Mouse (Mus musculus) Muller cell, postnatal 12 days (primary cell): ENCODE data around the gene Phc1.

ENCODE experiments used
- DNase-seq: peaks from one replicate; pipeline ENCODE4 v3.0.0-alpha.2; 2015; ENCODE audit errors: inconsistent ontology term

Gene Phc1

DNA sequence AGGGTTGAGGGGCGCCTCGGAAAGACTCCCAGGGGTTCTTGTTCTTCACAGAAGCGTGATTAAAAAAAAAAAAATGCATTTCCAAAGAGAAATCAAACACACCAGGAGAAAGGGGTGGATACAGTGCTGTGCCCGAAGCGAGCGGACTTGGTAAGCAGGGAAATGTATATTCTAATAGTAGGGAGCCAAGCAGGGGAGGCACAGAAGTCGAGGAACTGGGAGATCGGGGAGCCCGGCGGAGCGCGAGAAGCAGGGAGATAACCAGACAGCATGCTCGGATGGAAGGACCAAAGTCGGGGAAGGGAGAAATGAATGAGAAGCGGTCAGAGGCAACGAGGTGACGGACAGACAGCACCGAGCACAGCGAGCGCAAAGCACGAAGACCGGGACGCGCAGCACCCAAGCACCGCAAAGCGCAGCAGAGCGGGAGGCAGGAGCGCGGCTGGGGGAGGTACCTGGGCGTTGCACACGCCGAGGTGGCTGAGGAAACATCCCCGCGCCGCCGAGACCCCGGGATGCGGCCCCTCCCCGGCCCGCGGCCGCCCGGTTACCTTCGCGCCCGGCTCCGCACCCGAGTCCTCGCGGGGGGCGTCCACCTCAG is 1.2 kb downstream of the Phc1 start:
- DNase-seq: peak; percentile 72

GRCm38 (mm10) chr6:122337546-122337945 is 2.8 kb downstream of the Phc1 start:
- DNase-seq: peak; percentile 35

- DNase-seq: no peak
Observed at GRCm38 (mm10) chr6:122334786-122335340, 5.5 kb downstream of the Phc1 start.

DNA sequence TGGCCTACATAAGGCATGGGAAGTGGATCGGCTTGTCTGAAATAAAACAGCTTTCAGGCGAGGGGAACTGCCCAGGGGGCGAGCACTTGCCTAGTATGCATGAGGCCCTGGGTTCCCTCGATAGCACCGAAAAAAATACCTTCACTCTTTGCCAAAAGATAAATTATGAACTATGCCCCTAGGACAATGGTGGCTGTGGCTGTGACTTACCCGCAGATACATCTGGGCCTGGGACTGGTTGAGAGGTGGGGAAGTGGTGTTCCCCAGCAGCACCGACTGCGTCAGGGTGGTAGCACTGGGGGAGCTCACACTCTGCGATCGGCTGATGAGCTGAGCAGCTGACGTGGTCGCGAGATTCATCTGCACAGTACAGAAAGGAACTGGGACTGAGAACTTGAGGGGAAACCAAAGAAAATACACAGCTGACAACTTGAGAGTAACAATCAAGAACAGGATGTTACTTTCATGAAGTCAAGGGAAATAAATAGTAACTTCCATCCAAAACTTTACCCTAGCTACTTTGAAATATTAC is 7.2 kb downstream of the Phc1 start:
- no peak for DNase-seq

DNA sequence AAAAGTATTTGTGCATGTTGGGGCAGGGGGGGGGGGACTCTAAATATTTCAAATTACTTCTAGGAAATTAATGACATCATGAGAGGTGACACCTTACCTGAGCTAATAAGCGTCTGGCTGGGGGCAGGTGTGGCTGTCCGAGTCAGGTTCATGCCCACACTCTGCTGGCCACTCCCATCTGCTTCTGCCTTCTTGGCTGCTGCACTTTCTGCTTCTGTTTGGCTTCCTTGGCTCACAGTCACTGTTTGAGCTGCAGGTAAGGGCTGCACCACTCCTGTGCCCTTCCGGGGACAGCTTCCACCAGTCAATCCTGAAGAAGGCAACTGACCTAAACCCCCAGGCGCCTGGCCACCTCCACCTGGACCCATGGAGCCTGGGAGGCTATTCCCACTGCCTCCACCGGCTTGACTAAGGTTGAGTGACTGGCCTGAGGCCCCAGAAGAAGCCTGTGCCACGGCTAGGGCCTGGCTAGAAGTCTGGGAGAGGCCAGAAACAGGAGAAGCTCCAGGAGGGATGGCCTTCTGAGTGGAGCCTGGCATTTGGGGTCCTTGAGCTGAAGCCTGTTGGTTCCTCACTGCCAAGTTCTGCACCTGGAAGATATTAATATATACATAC is 14.9 kb downstream of the Phc1 start:
- DNase-seq: no peak

DNA sequence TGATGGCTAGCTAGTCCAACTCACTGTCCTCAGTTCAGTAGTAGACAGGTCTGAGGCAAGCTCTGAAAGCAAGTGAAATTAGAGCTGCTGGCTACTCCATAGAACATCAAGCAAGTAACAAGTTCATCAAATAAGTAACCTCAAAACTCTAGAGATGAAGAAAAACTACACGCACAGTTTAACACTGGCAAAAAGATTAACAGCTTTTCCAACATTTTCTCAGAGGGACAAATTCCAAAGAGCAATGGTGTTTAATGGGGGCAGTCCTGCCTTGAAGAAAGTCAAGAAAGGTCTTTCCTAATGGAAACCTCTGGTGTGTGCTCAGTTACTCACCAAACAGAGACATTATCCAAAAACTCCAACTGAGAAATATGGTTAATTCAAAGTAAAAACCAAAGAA is 21.6 kb downstream of the Phc1 start:
- DNase-seq: no peak

DNA sequence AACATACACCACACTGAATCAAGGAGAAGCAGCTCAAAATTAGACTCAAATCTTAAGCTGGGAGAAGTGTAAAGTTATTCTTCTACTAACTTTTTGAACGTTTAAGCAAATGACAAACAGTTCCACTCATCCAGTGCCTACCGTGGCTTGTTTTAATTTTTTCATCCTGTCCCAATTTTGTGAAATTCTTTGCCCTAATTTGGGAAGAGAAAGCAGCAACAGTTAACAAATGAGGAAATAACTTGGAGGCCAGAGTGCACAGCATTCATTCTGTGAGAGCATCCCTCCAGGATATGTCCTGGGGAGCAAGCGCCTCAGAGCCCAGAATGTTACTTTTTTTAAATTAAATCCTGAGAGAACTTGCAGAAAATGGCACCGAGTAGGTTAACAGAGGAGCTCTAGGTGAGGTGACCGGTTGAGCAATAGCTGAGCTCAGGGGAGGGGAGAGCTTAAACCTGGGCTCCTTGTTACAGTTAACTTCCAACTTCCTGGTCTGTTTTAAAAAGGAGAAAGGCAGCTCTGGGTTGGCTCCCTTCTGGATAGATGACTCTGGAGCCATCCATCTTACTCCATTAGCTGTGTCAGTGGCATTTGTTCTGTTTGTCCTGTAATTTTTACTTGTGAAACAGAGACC is 30.1 kb downstream of the Phc1 start:
- DNase-seq: peak; percentile 48

DNA sequence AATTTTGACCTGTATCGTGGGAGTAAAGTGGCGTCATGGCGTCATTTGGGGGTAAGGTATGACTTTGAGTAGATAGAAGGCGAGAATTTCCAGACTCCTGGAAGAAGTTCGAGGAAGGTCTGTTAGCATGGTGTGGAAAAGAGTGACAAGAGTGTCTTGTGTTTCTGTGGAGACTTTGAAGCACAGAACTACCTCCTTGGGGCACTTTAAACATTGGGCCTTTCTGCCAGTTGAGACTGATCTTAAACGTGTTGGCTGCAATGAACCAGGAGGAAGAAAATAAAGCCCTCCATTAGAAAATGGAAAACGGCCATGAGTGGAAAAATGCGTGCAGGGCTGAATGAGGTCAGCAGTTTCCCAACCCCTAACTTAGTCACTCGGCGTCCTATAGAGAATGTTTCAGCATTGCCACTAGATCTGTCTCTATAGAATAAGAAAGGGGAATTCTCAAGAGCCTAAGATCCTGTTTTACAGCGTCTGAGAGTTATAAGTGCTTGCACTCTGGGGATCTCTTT is 30.9 kb downstream of the Phc1 start:
- peak; percentile 25 for DNase-seq

DNA sequence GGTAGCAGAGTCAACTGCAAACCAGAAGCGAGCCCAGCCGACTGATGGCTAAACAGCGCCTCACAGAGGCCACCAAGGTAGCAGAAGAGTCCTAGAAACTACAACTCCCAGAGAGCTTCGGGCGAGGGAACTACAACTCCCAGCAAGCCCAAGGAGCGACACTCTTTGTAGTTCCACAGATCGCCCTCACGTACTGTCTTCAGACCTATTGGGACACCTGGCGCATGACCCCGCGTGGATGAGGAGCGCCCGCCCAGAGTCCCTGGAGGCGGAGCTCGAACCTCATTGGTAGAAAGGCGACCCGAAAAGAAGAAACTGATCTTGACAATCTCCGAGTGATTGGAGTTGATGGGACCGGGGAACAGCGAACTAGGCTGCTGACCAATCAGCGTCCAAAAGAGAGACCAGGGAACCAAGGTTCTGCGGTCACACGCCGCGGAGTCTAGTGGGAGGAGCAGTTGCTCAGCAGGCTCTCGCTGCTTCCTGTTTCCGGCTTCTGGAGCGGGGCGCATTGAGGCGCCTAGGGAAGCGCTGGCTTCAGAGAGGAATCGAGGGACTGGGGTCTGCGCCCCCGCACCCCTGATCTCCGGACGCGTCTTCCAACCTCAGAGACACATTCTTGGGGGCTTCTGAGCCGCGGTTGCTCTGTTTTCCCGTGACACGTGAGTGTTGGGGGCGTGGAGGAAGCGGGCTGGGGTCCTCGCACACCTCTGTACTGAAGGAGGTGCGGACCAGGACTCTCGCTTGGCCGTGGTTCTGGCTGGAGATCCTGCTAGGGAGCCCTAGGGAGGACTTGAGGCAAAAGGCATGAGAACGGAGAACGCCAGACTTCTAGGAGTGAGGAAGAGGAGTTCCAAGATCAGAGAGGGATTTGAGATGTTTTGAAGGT is 31.6 kb downstream of the Phc1 start, which contains the start of gene M6pr:
Gene M6pr, plus strand, starts transcription at position 216 of the 889 bp plus-strand sequence.
- DNase-seq: peak; percentile 99

DNA sequence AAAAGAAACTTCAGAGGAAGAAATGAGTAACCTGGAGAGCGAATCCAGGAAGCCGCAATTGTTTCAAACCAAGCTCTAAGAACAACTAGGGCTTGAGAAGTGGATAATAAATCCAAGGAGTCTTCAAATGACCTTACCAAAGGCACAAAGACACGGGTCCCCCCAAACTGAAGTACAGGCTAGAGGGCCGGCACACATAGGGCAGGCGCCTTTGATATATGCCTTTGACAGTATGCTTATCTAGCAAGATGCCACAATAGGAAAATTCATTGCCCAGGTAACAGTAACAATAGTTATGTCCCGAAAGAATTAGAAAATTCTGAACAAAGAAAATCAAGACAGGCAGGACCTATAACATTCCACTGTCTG is 32.2 kb downstream of the Phc1 start:
- DNase-seq: no peak

- DNase-seq: no peak
Observed at GRCm38 (mm10) chr6:122306707-122307106, 33.7 kb downstream of the Phc1 start.

DNA sequence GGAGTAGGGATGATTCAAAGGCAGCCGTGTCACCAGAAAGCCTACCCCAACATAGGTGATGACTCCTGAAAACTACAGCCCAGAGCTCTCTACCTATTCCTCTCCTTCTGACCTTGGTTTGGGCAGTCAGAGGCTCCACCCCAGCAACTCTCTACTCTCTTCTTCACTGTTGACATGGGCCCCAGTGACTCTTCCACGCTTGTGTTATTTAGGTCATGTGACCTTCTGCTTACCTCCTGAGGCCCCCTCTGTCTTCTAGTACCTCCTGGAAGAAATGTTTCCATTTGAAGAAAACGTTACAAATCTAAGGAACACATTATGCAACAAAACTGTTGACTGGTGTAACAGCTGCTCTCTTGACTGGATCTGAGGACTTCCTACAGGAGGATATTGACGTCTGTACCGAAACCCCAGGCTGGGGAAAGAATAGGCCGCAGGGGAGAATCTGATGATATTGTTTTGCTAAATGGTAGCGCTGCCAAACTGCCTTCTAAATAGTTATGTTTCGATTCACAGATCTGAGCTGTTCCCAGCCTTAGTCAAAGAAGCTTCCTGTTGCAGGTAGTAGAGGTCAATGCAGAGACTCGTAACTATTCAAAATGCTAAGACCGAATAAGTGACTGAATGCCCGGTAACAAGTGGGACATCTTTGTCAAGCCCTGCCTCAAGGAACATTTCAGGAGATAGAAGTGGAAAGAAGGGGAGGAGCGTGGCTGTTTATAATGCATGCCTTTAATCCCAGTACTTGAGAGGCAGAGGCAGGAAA is 35.4 kb downstream of the Phc1 start:
- no peak for DNase-seq

DNA sequence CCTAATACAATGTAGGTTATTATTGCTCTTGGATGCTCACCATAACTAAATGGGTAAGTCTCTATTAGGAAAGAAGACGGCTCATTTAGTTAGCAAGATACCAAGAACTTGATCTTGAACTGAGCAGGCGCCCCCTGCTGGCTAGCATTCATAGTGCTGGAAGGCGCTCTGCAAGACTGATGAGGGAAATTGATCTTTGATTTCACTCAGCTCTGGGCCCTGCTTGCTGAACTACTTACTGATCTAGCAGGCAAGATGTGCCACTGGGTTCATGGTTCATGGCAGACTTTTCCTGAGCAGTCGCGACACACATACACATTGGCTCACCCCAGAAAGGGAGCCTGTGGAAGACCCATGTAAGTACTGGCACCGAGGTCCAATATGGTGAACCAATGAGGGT is 36.0 kb downstream of the Phc1 start:
- peak; percentile 27 for DNase-seq

GRCm38 (mm10) chr6:122303526-122303925 is 36.8 kb downstream of the Phc1 start:
- DNase-seq: no peak

DNA sequence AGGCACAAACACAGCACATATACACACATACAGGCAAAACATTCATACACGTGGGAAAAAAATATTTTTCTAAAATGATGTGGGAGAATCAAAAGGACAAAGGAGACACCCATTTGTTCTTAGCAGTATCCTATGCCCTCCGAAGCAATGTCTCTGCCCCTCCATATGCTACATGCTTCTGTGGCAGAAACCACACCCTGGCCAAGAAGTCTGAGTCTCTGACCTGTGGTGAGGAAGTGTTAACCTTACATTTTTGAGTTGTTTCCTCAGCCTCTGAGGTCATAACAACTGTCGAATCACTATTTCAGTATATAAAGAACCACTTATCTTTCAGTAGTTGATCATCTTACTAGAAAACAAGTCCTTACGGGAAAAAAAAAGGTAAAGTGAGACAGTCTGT is 37.7 kb downstream of the Phc1 start:
- no peak for DNase-seq

- no peak for DNase-seq
Observed at GRCm38 (mm10) chr6:122302121-122302520, 38.2 kb downstream of the Phc1 start.

DNA sequence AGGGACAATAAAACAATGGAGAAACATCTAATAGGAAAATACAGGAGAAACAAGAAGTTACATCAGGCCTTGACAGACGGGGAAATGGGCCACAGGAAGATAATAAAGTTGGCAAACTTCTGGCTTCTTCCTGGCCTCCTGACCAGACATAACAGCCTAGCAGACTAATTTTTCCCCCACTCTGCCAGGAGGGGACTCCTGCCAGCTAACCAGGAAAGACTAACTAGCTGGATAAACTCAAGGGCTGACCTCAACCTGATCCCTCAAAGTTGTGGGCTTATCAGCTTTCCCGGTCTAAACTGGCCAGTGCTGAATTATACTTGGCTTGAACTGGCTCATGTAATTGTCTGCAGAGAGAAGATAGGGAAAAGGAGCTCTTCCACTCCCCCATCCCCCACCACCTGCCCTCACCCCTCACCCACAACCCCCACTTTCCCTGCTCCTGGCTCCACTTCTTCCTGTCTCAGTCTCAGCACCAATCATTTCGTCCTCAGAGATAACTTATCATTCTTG is 40.7 kb downstream of the Phc1 start:
- DNase-seq: no peak

DNA sequence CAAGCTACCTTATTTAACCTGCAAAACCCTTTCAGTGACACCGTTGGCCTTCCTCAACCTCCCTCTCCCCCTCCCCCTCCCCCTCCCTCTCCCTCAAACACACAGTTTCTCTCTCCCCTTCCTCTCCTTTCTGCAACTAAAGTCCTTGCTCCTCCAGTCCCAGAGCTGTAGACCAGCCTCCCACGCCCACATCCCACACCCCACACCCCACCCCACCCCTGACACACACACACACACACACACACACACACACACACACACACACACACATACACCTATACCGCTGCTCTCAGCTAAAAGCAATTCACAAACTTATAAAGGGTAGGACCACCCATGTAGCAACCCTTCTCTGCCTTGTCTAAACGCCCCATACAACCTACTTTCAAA is 42.1 kb downstream of the Phc1 start:
- DNase-seq: no peak

DNA sequence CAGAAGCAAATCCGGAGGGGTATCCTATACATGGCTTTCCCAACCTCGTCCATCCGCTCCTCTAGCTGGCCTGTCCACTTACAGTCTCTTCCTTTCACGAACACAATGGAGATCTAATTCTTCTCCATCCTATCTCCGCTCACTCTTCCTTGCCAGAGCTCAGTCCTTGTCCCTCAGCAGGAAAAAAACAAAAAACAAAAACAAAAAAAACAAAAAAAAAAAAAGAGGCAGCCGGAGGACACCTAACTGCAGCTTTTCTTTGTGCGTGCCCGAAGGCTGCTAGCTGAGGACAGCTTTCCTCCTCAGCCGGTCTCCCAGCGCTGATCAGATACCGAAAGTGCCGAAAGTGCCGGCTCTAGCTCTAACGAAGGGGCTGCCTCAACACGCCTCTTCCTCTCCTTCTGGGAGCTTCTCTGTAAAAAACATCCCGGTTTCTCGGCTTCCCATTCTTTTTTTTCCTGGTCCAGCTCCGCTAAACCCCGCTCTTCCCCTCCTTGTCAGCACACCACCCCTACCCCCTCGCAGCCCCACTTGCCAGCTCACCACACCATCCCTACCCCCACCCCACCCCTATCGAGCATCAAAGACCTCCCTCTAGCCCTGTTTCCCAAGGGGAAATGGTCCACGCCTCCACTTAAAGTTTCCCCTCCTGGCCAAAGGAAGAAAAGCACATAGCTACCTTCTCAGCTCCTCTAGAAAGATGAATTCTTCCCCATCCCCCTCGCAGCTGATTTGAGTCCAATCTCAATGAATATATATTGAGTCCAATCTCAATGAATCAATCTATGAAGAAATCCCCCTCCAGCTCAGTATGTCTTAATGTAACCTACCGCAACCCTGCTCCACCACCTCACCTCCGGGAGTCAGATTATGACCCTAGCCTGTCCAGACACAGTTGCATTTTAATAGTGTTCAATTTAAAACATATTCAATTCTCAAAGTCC is 42.8 kb downstream of the Phc1 start:
- DNase-seq: peak; percentile 43

- DNase-seq: no peak
Observed at GRCm38 (mm10) chr6:122296918-122297278, 43.5 kb downstream of the Phc1 start.
